Mouse (Mus musculus): ENCODE data around the gene Hcrt.

GRCm38 (mm10) chr11:100785774-100786173, 23.0 kb upstream of the Hcrt start:
- no peak for TF ChIP-seq CTCF (IDR thresholded peaks at IDR 0.05; ENCODE audit: low read depth)
- TF ChIP-seq EP300 (IDR thresholded peaks at IDR 0.05; ENCODE audit: low read depth) = no peak
